Mouse (Mus musculus) T-cell, adult 2 months (primary cell): ENCODE data around the gene Mrpl52.

Experiments used
- DNase-seq: peaks from one replicate; pipeline ENCODE4 v3.0.0; 2022; ENCODE audit warnings: low spot score

Gene Mrpl52

DNA sequence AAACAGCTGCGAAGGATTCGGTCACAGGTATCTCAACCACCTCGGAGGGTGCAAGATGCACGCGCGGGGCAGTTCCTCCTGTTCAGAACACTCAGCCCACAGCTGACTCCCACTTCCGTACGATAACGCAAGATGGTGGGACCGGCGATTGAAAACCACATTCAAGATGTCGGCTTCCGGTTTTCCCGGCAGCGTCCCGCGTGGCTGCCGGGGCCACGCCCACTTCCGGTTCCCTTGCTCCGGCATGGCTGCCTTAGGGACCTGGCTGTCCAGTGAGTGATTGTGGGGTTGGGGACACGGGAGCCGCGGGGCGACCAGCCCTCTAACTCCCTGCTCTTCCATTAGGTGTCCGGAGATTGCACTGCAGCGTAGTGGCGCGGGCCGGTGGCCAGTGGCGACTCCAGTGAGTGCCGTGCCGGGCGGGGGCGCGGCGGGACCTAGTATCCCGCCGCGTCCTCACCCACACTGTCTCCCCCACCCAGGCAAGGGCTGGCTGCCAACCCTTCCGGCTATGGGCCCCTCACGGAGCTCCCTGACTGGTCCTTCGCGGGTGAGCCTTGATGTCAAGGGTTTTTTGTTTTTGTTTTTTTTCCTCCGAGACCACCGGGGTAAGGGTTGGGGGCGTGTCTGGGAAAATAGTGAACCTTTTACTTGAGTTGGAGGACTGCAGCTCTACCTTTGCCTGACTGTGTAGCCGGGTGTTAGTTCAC lies at the start of gene Mrpl52:
TSS of gene Mrpl52 (plus strand) at position 221 of the 710 bp plus-strand sequence.
- peak; percentile 74 for DNase-seq

DNA sequence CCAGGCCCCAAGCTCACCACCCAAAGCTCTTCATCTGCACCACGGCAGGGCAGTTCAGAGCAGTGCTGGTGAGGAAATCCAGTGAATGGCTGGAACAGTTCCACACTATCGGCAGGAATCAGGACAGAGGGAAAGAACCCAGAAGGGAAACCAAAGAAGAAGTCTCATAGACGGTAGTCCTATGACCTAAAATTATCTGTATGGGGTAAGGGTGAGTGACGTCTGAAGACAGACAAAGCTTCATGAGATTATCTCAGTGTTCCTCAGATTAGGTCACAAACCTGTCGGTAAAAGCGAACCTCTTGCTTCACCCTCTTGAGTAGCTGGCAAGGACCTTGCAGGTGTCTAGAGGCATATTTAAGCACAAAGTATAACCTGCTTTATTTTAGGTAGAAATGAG lies 49.5 kb upstream of the Mrpl52 start:
- DNase-seq: no peak

DNA sequence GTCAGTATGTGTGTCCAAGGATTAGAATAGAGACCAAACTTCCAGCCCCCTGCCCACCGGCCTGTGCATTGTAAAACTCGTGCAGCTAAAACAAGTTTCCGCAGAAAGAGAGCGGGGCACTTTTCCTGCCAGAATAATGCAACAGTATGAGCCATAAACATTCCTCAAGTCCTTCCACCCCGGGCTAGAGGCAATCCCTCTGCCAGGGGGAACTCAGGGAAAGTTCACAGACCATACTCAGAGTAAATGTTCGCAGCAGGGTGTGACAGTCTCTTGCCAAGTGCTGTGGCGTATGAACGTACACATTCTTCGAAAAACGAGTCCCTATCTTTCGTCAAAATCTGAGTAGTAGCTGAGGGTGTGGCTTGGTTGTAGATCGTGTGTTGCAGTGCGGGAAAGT lies 47.1 kb upstream of the Mrpl52 start:
- DNase-seq: no peak

DNA sequence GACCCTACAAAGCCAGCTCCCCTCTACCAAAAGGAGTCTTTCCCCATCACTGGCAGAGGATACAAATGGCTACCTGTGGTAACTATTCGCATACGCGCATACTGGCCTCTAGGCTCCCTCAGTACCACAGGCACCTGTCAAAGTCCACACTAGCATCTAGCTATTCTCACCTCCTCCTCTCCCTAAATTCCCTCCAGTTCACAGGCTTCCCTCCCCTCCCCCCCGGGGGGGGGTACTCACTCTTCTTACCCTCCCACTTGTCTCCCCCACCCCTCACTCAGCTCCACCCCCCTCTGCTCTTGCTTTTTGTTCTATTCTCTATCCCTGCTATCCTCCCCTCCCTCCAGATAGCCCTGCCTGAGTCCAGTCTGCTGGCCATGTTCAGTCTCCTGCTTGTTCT lies 46.1 kb upstream of the Mrpl52 start:
- no peak for DNase-seq

DNA sequence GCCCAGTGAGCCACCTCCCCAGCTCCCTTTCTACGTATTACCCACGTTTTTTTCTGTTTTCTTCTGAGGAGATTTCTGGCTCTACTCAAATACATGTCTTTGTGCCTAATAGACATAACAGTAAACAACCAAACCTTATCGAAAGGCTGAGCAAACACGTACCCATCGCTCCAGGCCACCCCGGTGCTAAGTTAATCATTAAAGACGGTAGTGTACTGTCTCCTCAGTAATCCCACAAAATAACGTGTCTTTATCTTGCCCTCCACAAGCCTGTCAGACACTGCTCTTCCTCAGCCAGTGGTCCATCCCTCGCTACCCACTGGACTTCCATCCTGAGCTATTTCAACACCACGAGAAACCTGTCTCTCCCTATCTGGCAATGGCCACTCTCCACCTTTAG lies 44.9 kb upstream of the Mrpl52 start:
- no peak for DNase-seq

DNA sequence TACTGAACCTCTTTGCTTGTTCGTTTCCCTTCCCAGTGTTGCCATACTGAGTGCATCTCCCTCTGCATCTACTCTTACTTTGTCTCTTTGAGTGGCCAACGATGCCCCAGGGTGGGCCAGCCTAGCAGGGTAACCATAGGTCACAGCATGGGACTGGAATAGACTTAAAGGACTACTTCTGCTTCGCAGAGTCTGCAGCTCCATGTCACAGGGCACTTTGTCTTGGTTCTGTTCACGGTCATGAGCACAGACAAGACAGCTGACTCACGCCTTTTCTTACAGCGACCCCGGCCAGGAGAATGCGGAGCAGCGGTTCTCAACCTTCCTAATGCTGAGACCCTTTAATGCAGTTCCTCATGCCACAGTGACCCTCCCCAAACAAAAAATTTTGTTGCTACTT lies 44.1 kb upstream of the Mrpl52 start:
- no peak for DNase-seq

DNA sequence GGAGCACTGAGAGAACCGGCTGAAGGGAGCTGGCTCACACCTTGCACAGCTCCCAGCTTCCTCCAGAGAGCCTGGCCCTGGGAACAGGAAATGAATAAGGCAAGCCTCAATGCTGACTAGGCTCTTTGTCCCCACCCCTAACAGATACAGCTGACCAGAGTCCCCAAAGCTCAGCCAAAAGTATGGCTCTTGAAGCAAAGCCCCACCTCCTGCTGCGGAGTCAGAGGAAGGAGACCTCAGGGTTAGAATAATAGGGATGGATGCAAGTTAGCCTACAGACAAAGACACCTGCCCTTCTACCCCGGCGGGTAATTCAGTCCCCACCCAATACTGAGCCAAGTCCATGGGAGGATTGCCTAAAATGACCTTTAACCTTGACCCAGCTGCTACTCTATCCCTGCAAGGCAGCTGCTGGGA lies 43.3 kb upstream of the Mrpl52 start:
- DNase-seq: no peak

DNA sequence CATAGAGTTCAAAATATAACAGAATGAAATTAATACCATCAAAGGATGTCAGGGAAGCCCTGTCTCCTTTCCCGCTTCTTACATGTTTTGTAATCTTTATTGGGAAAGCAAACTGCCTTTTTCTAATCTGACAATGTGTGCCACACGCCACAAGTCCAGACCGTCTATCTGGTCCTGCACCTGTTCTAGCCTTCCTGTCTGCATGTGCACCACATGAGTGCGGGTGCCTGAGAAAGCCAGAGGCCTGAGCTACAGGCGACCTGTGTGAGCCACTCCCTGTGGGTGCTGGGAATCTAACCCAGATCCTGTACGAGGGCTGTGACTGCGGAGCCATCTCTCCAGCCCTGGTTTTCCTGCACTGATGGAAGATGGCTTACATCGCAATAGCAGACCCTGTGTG lies 42.3 kb upstream of the Mrpl52 start:
- no peak for DNase-seq

DNA sequence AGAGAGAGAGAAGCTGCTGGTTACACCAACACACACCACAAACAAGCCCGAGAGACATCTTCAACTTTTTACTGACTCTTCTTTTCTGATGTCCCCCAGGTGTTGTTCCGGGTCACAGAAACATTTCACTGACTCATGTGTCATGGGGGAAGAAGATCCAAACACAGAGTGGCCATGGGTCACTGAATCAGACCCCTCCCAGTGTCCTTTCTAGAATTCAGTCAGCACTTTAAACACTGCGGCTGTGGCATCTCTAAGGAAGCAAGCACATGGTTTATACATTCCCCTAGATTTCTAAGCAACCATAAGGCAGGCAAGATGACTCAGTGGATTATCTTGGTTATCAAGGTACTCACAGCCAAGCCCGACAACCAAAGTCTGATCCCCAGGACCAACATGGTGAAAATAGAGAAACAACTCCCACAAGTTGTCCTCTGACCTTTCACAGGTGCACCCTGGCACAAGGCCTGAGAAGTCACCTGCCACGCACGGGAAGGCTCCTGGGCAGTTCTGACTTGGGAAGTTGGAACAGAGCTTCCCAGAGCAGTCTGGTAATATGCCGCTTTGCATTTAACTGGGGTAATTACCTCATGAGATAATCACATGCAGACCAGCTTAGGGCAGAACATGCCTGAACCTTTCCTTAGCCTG lies 40.6 kb upstream of the Mrpl52 start:
- no peak for DNase-seq

DNA sequence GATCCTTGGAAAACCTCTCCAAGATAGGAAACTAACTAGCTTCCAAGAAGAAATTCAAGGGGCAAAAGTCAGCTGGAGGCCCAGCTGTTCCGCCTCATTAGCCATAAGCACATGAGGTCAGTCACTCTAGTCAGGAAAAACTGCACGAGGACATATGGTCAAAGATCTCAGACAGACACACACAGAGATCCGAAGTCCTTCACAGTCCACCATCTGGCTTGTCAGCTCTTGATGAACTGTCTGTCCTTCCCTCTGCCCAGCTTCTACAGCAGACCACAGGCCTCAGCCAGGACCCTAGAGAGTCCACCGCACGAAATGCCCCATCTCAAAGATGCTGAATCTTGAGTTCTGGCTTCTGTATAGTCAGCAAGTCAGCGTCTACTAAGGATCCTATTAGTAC lies 39.2 kb upstream of the Mrpl52 start:
- no peak for DNase-seq

DNA sequence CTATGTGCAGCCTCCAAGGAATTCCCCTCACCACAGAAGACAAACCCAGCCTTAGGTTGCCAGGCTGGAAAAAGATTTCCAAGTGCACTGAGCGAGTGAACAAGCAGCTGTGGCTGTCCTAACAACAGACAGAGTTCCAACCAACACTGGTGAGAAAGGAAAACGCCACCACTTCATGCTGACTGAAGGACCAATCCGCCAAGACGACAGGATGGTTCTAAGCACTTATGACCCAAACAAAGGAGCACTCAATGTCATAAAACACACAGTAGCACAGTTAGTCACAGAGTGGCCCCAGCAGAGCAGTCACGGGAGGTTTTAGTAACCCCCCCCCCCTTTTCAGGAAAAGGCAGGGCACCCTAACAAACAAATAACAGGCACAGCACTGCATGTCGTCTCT lies 35.9 kb upstream of the Mrpl52 start:
- no peak for DNase-seq

DNA sequence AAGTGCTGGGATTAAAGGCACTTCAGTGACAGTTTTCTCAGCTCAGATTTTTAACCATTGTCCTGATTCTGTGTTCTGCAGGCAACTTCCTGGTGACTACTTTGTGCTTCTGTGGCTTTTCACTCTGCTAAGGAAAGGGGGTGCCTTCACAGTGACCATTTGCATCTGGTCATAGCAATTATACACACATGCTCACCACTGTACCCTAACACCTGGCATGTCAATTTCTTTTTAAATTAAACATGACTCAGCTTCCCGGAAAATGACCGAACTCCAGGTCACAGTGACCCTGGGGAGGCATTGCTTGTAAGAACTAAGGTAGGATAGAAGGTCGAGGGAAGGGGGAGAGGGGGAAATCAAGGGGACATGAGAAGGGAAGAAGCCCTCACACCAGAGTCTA lies 32.9 kb upstream of the Mrpl52 start:
- DNase-seq: no peak

DNA sequence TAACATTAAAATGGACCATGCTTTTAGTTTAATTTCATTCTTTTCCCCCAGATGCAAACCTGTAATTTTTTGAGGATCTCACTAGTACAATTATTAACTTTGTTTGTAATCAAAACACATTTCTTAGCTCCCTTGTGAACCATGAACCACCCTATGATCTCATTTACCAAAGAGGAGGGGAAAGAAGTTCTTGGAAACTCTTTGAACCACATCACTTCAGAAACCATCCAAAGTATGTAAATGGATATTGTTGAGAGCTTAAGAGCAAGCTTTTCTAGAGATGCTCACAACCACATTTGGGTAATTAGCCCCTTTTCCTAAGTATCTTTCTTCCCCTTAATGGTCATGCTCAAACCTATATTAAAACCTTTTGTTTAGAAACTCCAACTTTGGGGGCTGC lies 32.4 kb upstream of the Mrpl52 start:
- DNase-seq: no peak

DNA sequence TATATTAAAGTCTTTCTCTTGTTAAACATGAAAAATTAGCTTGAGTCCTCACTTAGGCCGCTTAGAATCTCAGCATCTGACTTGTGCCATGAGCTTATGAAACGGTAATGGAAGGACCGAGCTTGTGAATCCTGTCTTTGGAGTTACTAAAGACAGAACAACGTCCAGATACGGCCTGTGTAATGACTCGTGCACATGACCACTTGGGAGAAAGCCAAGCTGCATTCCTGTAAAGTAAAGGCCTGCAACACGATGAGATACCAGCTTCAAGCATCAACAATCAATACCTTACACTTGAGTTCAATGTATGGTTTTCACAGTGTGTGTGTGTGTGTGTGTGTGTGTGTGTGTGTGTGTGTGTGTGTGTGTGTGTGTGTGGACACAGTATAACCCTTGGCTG lies 30.0 kb upstream of the Mrpl52 start:
- no peak for DNase-seq

DNA sequence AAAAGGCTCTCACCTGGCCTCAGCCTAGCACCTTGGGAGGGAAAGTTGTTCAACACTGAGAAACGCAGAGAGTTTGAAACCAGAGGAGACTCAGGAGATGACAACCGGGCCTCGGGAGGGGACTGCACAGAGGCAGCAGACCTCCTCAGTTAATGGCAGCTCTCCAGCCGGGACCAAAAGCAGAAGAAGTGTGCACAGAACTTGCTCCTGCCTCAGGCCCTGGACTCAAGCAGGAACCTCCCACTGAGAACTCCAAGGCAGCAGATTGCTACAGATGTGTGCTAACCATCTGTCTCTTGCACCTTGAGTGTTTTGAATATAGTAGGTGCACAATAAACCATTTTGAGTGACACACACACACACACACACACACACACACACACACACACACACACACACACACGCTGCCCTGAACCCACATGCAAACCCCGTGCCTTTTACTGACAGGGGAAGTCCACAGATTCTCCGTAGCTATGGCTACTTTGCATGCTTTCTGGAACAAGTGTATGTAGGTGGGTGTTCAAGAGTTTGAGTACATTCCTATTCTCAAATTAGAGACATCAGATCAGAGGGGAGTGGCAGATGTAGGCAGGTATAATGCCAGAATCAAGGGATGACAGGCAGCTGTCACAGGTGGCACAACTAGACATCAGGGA lies 28.7 kb upstream of the Mrpl52 start:
- no peak for DNase-seq

DNA sequence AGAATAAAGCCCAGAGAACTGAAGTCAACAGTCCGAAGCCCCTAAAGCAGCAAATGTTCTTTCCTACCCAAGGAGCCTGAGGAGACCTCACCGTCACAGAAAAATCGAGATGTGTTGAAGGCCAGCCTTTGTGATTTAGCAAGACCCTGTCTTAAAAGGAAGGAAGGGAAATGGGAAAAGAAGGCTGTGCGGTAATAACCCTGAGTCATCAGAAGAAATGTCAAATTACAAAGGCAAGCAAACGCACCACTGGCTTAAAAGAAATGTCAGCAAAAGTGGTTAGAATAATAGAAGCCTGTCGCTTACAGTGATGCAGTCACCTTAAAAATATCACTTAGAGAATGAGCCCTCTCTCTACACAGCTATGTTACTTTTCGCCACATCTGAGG lies 28.2 kb upstream of the Mrpl52 start:
- DNase-seq: no peak

DNA sequence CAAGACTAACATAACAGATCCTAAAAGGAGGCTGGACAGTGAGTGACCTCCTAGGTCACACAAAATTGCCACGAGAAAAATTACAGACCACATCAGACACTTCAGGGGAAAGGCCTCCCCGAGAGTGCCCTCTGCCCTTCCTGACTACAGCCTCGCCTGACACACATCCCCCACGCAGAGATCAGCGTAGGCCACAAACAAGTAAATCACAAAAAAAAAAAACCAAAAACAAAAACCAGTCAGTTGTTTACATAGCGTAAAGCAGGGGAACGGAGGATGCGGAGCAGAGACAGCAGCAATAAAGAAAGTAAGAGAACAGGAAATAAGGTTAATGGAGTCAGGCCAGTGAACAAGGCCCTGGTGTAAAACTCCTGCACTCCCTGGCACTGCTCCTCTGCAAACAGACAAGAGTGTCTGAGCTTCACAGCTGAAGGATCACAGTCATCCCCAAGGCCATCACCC lies 27.8 kb upstream of the Mrpl52 start:
- no peak for DNase-seq

DNA sequence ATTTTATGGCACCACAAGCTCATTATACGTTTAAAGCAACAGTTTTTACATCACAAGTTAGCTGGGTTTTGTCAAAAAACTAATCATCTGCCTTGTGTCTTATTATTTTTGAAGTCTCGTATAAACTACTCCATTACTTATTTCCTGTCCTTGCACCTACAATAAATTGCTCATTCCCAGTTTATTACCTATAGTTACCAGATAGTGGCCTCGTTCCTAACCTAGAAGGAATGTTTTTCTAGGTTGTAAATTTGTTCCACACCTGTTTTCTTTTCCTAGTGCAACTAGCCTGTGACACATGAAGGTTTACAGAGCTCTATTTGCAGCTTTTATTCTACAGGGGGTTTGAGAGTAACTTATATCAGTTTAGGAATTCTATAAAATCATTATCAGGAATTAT lies 25.0 kb upstream of the Mrpl52 start:
- no peak for DNase-seq

DNA sequence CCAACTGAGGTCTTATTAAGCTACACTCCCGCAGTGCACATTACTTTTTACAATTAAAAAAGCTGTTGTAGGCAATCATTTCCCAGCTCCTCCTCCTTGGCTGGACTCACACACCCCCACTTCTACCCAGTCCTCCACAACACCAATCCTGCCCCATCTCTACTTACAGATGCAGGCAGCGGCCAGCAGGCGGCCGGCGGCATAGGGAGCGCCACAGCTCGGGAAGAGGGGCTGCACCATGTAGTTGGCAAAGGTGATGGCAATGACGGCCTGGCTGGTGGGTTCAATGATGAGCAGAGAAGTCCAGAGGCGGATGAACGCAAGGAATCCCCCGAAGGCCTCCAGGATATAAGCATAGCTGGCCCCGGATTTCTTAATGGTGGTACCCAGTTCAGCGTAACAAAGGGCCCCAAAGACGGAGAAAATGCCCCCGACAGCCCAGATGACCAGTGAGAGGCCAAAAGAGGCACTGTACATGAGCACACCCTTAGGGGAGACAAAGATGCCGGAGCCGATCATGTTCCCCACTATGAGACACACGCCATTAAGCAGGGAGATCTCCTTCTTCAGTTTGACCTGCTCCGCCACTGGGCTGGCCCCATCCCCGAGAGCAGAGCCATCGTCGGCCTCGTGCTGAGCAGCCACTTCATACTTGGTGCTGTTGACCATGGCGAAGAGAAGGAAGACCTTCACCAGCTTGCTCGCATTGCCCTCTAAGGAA lies 18.2 kb upstream of the Mrpl52 start:
- no peak for DNase-seq

DNA sequence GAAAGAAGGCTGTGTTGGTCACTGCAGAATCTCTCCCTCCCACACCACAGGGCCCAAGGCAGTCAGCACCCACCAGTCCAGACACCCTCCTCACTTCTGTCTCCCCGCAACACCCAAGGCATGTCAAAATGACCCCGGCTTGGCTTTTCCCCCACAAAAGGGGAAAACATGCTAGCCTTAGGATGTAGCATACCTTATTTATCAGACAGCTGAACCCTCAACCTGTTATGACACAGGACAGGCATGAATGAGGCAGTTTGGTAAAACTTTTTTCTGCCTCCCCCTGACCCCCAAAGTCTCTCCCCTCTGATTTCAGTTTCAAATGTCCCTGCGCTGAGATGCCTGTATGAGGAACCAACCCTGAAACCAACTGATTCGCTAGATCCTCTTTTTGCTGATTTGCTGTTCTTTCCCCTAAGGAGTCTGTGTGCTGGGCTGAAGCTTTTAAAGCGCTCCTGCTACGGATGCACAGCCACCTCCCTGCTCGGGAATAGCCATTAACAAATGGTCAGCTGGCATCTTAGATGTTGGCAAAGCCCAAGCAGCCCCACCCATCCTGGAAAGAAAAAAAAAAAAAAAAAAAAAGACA lies 17.6 kb upstream of the Mrpl52 start:
- no peak for DNase-seq

DNA sequence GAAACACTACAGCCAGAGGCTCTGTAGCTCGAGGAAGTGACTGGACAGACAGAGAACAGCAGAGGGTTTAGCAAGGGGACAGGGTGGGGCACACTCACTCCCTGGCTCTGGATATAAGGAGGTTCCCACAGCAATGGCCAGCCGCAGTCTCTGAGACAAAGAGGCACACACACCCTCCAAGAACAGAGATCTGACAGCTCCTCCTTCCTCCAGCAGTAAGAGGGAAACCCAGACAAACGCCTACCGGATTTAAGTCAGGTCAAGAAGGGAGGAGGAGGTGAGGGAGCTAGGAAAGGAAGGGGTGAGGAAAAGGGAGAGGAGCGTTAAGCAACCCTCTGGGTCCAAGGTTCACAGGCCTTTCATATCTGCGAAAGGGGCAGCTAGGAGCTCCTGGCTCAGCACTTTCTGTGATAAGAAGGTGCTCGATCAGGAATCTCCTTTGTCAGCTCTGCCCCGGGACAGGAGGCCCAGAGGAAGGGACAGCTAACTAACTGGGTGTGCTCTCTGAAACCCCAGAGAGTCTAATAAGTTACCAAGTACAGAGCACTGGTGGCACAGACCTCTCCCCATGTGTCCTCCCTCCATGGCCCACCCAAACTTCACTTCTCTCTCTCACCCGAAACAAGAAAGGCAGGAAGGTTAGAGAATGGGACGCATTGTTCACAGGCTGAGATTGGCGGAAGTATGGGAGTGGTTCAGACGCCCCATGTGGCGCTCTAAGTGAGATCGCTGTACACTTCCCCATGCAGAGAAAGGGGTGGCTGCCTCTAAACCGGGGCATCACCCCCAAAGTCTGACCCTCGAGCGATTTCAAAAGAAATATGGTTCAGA lies 16.5 kb upstream of the Mrpl52 start:
- DNase-seq: no peak
